Mouse (Mus musculus) kidney, embryonic 15.5 days (tissue): ENCODE data around the gene Pwp2. TPM values are rescaled to one million over a fixed set of nuclear protein-coding genes. Genes with fewer than 3 reads are reported as not detected.
A peak's percentile ranks its signal among the peaks of the same experiment; 100 is the strongest.
"Not testable (repeated sequence)": the region's sequence is repeated elsewhere in the genome, so short reads cannot be mapped to it uniquely, and the experiment has no call there.

Source experiments
- ATAC-seq: fragments of 200-750 bp; cut with Nextera tagmentation; replicated peaks from 2 replicates; pipeline ENCODE4 v1.8.0; 2017; ENCODE audit warnings: moderate TSS enrichment; ENCODE audit not compliant: low FRiP score
- H3K27ac ChIP-seq: fragments of 300-500 bp; sonication (generic); 2 replicates; pipeline ENCODE4 v1.5.1; 2015; ENCODE audit warnings: mild to moderate bottlenecking, inconsistent platforms
- H3K27me3 ChIP-seq: fragments of 300-500 bp; sonication (generic); 2 replicates; pipeline ENCODE4 v1.6.1; 2015; ENCODE audit warnings: inconsistent platforms
- H3K36me3 ChIP-seq: fragments of 300-500 bp; sonication (generic); 2 replicates; pipeline ENCODE4 v1.6.1; 2015; ENCODE audit warnings: inconsistent platforms
- H3K4me1 ChIP-seq: fragments of 300-500 bp; sonication (generic); 2 replicates; pipeline ENCODE4 v1.6.1; 2015; ENCODE audit warnings: inconsistent platforms
- H3K4me2 ChIP-seq: fragments of 300-500 bp; sonication (generic); 2 replicates; pipeline ENCODE4 v1.6.1; 2015; ENCODE audit warnings: moderate library complexity, mild to moderate bottlenecking, inconsistent platforms
- H3K4me3 ChIP-seq: fragments of 300-500 bp; sonication (generic); replicated peaks from 2 replicates; pipeline ENCODE4 v1.5.1; 2015; ENCODE audit warnings: mild to moderate bottlenecking, inconsistent platforms
- H3K9ac ChIP-seq: fragments of 300-500 bp; sonication (generic); 2 replicates; pipeline ENCODE4 v1.6.1; 2015; ENCODE audit warnings: mild to moderate bottlenecking, inconsistent platforms
- H3K9me3 ChIP-seq: fragments of 300-500 bp; sonication (generic); replicated peaks from 2 replicates; pipeline ENCODE4 v1.6.1; 2016; ENCODE audit warnings: inconsistent platforms
- WGBS: fragments of 180-500 bp; shearing (Covaris S2); methylation state at CpG from one replicate; pipeline ENCODE4 v1.1.7; 2015; ENCODE audit warnings: mixed read lengths; 5-methylcytosine and 5-hydroxymethylcytosine counted together
- polyA plus RNA-seq: library from polyadenylated mRNA; unstranded; fragments of >200 nt; fragmentation: Nextera tagmentation; extraction: Ambion mirVana; gene quantifications from 2 replicates; pipeline ENCODE4 v1.2.1, GENCODE M21; 2015

Gene Pwp2
- polyA plus RNA-seq, 1 experiment from 2014 or later, result 22.6 TPM

DNA sequence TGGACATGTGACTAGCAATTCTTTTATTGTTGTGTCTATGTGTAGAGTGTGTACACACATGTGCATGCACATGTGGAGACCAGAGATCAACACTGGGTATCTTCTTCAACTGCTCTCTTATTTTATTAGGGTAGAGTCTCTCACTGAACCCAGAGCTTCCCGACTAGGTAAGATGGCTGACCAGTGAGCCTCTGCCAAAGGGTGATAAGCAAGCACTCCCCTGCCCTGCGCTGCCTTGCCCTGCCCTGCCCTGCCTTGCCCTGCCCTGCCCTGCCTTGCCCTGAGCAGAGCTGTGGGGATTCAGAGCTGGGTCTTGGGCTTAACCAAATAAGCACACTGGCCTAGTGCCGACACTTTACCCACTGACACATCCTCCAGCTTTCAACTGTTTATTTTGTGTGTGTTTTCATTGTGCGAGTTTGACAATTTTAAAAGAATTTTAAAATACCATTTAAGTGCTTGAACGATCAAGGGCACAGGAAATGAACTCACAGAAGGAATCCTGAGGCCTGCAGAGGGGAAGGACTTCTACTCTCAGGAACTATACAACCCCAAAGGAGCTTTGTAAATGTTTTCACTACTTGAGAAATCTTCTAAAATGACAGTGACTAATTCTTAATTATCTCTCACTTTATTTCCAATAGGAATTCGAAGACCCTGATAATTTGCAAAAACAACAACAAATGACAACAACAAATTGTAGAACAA is 31.6 kb upstream of the Pwp2 start:
- no peak overlapping the region for H3K9ac ChIP-seq
- ATAC-seq, result 0 out of 2 replicates have a peak, but pooled peaks have one; percentile 70
- 75% methylated on average over 6 of the region's 6 CpGs for WGBS
- H3K4me3 ChIP-seq, result no peak overlapping the region
- no peak overlapping the region for H3K27ac ChIP-seq
- no peak overlapping the region for H3K4me2 ChIP-seq
- H3K36me3 ChIP-seq, result peaks cover 97% of the 10 kb centered on the region
- no peaks in the 10 kb centered on the region for H3K27me3 ChIP-seq
- no peaks in the 10 kb centered on the region for H3K4me1 ChIP-seq
- no peaks in the 10 kb centered on the region for H3K9me3 ChIP-seq

DNA sequence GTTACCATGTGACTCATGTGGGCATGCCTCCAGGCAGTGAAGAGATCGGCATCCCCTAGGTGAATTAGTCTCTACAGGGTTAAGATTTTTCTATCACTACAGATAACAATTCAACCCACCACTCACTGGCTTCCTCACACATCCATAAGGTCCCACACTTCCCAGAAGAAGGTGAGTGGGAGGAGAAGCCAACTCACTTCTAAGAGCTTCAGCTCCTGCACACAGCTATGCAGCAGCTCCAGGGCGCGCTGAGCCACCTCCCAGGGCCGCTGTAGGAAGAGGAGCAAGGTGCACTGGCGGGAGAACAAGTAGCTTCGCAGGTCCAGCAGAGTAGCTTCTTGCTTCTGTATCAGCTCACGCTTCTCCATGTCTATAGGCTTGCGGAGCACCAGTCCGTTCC is 29.4 kb upstream of the Pwp2 start:
- H3K9ac ChIP-seq, result no peak overlapping the region
- no peaks in the 10 kb centered on the region for H3K27me3 ChIP-seq
- H3K9me3 ChIP-seq, result no peaks in the 10 kb centered on the region
- no peak overlapping the region for H3K4me2 ChIP-seq
- ATAC-seq, result no peak
- no peak overlapping the region for H3K27ac ChIP-seq
- no peak overlapping the region for H3K4me3 ChIP-seq
- H3K4me1 ChIP-seq, result no peaks in the 10 kb centered on the region
- peaks cover 97% of the 10 kb centered on the region for H3K36me3 ChIP-seq
- 94% methylated on average over 9 of the region's 9 CpGs for WGBS

DNA sequence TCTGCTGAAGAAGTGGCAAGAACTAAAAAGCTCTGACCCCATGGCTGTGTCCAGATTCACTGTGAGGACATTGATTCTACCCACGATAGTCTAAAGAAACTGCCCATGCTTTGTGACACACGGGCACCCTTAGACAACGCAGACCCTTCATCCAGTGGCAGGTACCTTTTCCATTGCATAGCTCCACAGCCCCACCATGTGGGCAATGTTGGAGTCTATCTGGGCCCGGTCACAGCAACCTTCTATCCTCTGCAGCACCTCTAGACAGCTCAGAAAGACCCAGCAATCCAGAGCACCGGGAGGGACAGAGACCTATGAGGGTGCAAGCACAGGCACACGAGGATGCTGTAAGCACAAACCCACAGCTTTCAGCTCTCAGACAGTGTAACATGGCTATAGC is 26.4 kb upstream of the Pwp2 start:
- no peaks in the 10 kb centered on the region for H3K4me1 ChIP-seq
- peaks cover 97% of the 10 kb centered on the region for H3K36me3 ChIP-seq
- H3K9me3 ChIP-seq, result no peaks in the 10 kb centered on the region
- H3K27me3 ChIP-seq, result no peaks in the 10 kb centered on the region
- no peak overlapping the region for H3K4me3 ChIP-seq
- H3K9ac ChIP-seq, result no peak overlapping the region
- ATAC-seq, result no peak
- no peak overlapping the region for H3K4me2 ChIP-seq
- WGBS, result 66% methylated on average over 6 of the region's 6 CpGs
- no peak overlapping the region for H3K27ac ChIP-seq

DNA sequence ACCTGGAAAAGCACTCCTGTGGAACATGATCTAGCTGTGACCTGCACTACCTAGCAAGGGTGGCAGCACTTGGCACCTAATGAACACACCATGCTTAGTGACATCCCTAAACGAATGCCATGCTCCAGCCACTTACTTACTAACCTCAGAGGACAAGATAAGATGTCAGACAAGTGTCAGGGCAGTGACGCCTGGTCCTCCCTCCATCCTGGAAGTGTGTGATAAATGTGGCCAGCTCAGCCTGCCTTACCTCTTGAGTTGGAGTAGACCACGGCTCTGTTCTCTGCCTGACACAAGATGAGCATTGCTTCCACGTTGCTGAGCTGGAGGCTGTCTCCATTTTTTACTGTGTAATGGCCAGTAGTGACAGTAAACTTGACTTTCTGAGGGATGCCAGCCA is 16.2 kb upstream of the Pwp2 start:
- no peak for ATAC-seq
- WGBS, result 94% methylated on average over 4 of the region's 4 CpGs
- H3K9ac ChIP-seq, result no peak overlapping the region

DNA sequence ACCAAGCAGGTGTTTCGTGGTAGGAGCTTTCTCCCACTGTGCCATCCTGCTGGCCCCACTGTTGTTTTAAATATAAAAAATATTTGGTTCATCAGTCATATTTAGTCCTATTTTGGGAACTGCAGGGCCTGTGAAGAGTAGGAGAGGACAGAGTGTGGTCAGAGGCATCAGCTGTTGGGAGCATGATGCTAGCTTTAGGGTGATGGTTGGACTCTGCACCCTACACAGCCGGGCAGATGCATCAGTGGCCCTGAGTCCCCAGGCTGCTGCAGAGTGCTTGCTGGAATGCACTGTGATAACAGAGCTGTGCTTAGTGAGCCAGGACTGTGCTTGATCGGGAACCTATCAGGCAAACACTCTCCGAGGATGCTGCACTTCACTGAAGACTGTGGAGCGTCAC is 8.0 kb upstream of the Pwp2 start:
- peaks cover 99% of the 10 kb centered on the region for H3K36me3 ChIP-seq
- no peak overlapping the region for H3K4me3 ChIP-seq

More for the DNA sequence above, 16.2 kb upstream of the Pwp2 start:
- no peaks in the 10 kb centered on the region for H3K27me3 ChIP-seq
- H3K27ac ChIP-seq, result no peak overlapping the region
- no peaks in the 10 kb centered on the region for H3K4me1 ChIP-seq
- H3K36me3 ChIP-seq, result peaks cover 89% of the 10 kb centered on the region
- no peaks in the 10 kb centered on the region for H3K9me3 ChIP-seq
- no peak overlapping the region for H3K4me2 ChIP-seq
- H3K4me3 ChIP-seq, result no peak overlapping the region

DNA sequence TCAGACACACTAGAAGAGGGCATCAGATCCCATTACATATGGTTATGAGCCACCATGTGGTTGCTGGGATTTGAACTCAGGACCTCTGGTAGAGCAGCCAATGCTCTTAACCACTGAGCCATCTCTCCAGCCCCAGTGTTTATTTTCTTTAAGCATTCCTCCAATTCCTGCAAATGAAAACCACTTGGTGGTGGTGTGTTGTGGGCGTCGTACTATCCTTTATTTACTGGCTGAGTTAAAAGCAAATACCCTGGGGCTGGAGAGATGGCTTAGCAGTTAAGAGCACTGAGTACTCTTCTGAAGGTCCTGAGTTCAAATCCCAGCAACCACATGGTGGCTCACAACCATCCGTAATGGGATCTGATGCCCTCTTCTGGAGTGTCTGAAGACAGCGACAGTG is 1.1 kb upstream of the Pwp2 start:
- not testable (repeated sequence) for H3K9me3 ChIP-seq, H3K27ac ChIP-seq, H3K4me3 ChIP-seq, H3K9ac ChIP-seq, H3K4me2 ChIP-seq, H3K27me3 ChIP-seq, ATAC-seq
- peaks cover 63% of the 10 kb centered on the region for H3K36me3 ChIP-seq
- WGBS, result 84% methylated on average over 4 of the region's 4 CpGs
- H3K4me1 ChIP-seq, result peaks cover 18% of the 10 kb centered on the region

More for the DNA sequence above, 8.0 kb upstream of the Pwp2 start:
- Histone ChIP-seq H3K4me1 (no peaks in the 10 kb centered on the region), H3K4me2 (no peak overlapping the region), H3K9ac (no peak overlapping the region), H3K9me3 (no peaks in the 10 kb centered on the region), H3K27ac (no peak overlapping the region), H3K27me3 (no peaks in the 10 kb centered on the region)
- WGBS, result 95% methylated on average over 5 of the region's 5 CpGs
- ATAC-seq, result no peak

DNA sequence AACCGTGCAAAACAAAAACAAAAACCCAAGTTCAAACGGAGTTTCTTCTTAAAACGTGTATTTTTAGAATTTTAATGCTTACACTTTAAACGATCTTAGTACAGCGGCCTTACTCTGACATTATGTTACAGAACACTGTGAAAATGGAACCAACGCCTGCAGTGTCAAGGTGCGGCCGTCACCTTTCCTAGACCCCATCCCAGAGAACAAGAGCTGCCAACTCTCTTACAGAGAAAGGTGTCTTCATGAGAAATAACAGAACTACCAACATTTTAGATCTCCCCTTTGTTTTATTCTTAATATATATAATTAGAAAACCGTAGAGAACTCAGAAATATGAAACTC is 404 bp upstream of the Pwp2 start:
- H3K9ac ChIP-seq, result peak overlapping the region; percentile 67
- ATAC-seq, result peak; percentile 23; the same call in 1 of the 2 replicates

DNA sequence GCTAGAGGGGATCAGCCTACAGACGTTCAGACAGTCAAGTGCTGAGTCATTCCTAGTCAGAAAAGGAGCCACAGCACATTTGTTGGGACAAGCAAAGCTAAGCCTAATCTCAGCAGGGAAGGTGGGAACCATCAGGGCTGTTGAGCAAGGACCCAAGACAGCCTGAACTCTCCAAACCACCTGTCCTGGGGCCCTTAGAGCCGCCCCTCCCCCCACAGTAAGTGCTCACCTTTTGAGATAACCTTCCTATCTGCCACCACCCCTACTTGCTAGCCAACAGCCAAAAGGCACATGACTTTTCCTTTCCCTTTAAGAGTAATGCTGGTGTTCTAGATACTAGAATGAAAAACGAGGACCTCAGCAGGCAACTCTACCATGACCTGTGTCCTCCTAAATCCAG is 1.4 kb downstream of the Pwp2 start:
- Histone ChIP-seq H3K27me3 (no peaks in the 10 kb centered on the region), H3K27ac (no peak overlapping the region), H3K36me3 (peaks cover 63% of the 10 kb centered on the region), H3K9ac (no peak overlapping the region), H3K9me3 (no peaks in the 10 kb centered on the region), H3K4me1 (peaks cover 18% of the 10 kb centered on the region), H3K4me2 (peak overlapping the region; percentile 93; the same call in 1 of the 2 replicates), H3K4me3 (peak overlapping the region; percentile 87; the same call in 1 of the 2 replicates)
- ATAC-seq, result no peak
- WGBS, result 92% methylated on average over 3 of the region's 3 CpGs

More for the DNA sequence above, 404 bp upstream of the Pwp2 start:
- Histone ChIP-seq H3K27ac (peak overlapping the region; percentile 76), H3K27me3 (no peaks in the 10 kb centered on the region), H3K4me1 (peaks cover 18% of the 10 kb centered on the region), H3K9me3 (no peaks in the 10 kb centered on the region), H3K4me3 (peak overlapping the region; percentile 87), H3K4me2 (peak overlapping the region; percentile 93), H3K36me3 (peaks cover 63% of the 10 kb centered on the region)
- WGBS, result 13% methylated on average over 9 of the region's 9 CpGs

DNA sequence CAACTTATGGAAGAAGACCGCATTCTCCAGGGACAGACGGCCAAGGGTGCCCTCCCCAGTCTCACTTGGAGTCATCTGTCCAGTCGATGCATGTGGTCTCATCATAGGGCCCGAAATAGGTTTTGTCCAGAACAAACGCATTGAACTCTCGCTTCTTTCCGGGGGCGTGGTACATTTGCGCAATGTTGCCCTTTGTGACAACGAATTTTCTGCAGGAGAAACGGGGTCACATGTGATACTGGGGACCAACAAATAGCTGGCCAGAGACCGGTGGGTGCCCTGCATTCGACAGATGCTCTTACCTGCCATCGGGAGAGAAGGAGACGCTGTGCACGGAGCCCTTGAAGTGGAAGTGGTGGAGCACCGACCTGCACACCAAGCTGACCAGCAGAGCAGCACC is 2.6 kb downstream of the Pwp2 start:
- 93% methylated on average over 17 of the region's 17 CpGs for WGBS
- Histone ChIP-seq H3K9me3 (no peaks in the 10 kb centered on the region), H3K27me3 (no peaks in the 10 kb centered on the region), H3K4me1 (peaks cover 18% of the 10 kb centered on the region), H3K9ac (no peak overlapping the region), H3K4me3 (no peak overlapping the region), H3K27ac (no peak overlapping the region), H3K36me3 (peaks cover 63% of the 10 kb centered on the region), H3K4me2 (no peak overlapping the region)
- no peak for ATAC-seq

DNA sequence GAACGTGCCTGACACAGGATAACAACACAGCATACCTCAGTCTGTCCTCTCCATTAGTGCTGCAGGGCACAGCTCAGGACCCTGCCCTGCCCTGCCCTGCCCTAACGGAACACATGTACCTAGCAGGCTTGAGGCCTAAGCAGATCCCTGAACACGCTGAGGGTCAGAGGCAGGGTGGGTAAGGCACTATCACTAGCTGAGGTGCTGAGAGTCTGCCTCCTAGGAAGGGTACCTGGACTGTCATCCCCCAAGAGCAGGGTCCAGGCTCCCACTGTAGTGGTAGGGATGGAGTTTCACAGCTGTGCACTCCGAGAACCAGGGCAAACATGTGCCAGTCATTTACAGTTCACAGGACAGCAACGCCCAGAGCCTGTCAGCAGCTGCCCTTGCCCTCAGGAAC is 10.5 kb downstream of the Pwp2 start:
- Histone ChIP-seq H3K36me3 (peaks cover 92% of the 10 kb centered on the region), H3K9me3 (no peaks in the 10 kb centered on the region), H3K27me3 (no peaks in the 10 kb centered on the region), H3K4me3 (no peak overlapping the region), H3K27ac (no peak overlapping the region), H3K4me1 (peaks cover 10% of the 10 kb centered on the region), H3K9ac (no peak overlapping the region), H3K4me2 (no peak overlapping the region)
- ATAC-seq, result no peak
- 89% methylated on average over 5 of the region's 5 CpGs for WGBS

DNA sequence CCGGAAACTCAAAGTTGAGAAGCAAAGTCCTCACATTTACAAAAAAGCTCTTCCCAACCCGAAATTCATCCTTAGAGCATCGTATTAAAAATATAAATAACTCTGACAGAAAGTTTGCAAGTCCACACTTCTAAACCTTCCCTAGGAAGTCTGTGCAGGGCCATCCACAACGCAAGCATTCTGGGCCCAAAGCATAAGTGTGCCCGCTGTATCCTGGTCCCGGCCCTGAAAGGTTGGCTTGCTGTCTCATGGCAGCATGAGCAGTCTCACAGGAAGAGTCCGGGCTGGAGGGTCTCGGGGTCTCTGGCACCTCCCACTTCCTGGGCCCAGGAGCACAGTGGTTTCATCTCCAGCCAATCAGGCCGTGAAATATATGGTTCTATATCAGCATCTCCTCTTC is 13.4 kb downstream of the Pwp2 start:
- no peak overlapping the region for H3K4me3 ChIP-seq
- no peak overlapping the region for H3K9ac ChIP-seq
- peaks cover 76% of the 10 kb centered on the region for H3K36me3 ChIP-seq
- no peak overlapping the region for H3K27ac ChIP-seq
- H3K27me3 ChIP-seq, result no peaks in the 10 kb centered on the region
- WGBS, result 88% methylated on average over 9 of the region's 9 CpGs
- peaks cover 21% of the 10 kb centered on the region for H3K4me1 ChIP-seq
- H3K4me2 ChIP-seq, result no peak overlapping the region
- no peaks in the 10 kb centered on the region for H3K9me3 ChIP-seq
- ATAC-seq, result no peak

DNA sequence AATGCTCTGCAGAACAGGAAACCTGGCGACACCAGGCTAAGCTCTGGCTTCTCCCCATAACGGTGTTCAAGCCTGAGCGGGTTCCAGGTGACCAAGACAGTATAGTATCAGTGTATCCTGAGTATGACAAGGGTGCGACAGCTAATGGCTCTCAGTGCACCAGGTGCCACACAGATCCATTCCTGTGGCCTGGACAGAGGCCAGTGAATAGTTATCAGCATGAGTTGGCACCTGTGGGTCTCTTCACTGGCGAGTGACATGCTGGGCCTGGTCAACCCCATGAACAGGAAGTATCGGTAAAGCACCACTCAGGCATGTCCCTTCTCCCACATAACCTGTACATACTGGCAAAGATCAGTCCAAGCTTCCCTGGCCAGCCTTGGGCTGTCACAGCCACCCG is 13.9 kb downstream of the Pwp2 start:
- ATAC-seq, result no peak
- Histone ChIP-seq H3K27ac (no peak overlapping the region), H3K9ac (no peak overlapping the region), H3K9me3 (no peaks in the 10 kb centered on the region), H3K4me2 (no peak overlapping the region), H3K4me3 (no peak overlapping the region), H3K36me3 (peaks cover 76% of the 10 kb centered on the region), H3K4me1 (peaks cover 21% of the 10 kb centered on the region), H3K27me3 (no peaks in the 10 kb centered on the region)
- WGBS, result 91% methylated on average over 7 of the region's 7 CpGs

DNA sequence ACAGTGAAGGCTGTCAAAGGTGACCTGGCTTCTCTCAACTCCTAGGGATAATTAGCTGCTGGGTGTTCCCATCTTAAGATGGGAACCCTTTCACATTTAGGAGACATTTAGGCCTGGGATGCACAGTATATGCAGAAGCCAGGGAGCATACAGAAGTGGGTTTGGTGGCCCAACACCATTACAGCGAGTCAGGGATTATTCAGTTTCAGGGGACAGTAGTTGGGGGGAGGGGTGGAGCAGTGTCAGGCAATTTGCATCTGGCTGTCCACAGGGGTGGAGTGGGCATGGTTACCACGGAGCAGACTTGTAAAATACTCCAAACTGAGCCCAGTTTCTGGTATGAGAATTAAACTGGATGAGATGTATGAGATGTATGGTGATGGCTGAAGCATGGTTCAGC is 14.5 kb downstream of the Pwp2 start:
- ATAC-seq, result no peak
- Histone ChIP-seq H3K4me1 (peaks cover 21% of the 10 kb centered on the region), H3K4me2 (peak overlapping the region; percentile 91), H3K36me3 (peaks cover 76% of the 10 kb centered on the region), H3K27ac (peak overlapping the region; percentile 71), H3K4me3 (peak overlapping the region; percentile 94), H3K9ac (peak overlapping the region; percentile 39; the same call in 1 of the 2 replicates), H3K9me3 (no peaks in the 10 kb centered on the region), H3K27me3 (no peaks in the 10 kb centered on the region)
- WGBS, result 69% methylated on average over 2 of the region's 2 CpGs
